Mouse (Mus musculus) heart, postnatal 0 days (tissue): Measurements from ENCODE around the gene Tmem115. TPM values are rescaled to one million over a fixed set of nuclear protein-coding genes. Genes with fewer than 3 reads are reported as not detected.

ENCODE experiments used
- ATAC-seq: fragments of 200-750 bp; cut with Nextera tagmentation; 2 replicates; pipeline ENCODE4 v1.8.0; 2017; ENCODE audit warnings: low read depth, moderate number of reproducible peaks, moderate library complexity; ENCODE audit not compliant: insufficient read depth
- DNase-seq: peaks from one replicate; pipeline ENCODE4 v3.0.0-alpha.2; 2016; ENCODE audit warnings: low spot score
- H3K27ac ChIP-seq: fragments of 300-500 bp; sonication (generic); 2 replicates; pipeline ENCODE4 v1.5.1; 2014; ENCODE audit warnings: low read depth, mild to moderate bottlenecking
- H3K27me3 ChIP-seq: fragments of 300-500 bp; sonication (generic); 2 replicates; pipeline ENCODE4 v1.6.1; 2014; ENCODE audit warnings: low read length, mixed read lengths; ENCODE audit not compliant: control insufficient read depth, insufficient read depth
- H3K36me3 ChIP-seq: fragments of 300-500 bp; sonication (generic); replicated peaks from 2 replicates; pipeline ENCODE4 v1.6.1; 2014; ENCODE audit warnings: low read length, mixed read lengths; ENCODE audit not compliant: control insufficient read depth, insufficient read depth
- H3K4me1 ChIP-seq: fragments of 300-500 bp; sonication (generic); 2 replicates; pipeline ENCODE4 v1.6.1; 2014; ENCODE audit warnings: antibody characterized with exemption; ENCODE audit not compliant: control insufficient read depth, insufficient read depth
- H3K4me2 ChIP-seq: fragments of 300-500 bp; sonication (generic); 2 replicates; pipeline ENCODE4 v1.6.1; 2014; ENCODE audit warnings: low read depth, mild to moderate bottlenecking, low read length, moderate library complexity
- H3K4me3 ChIP-seq: fragments of 300-500 bp; sonication (generic); 2 replicates; pipeline ENCODE4 v1.5.1; 2014; ENCODE audit warnings: low read depth, low read length
- H3K9ac ChIP-seq: fragments of 300-500 bp; sonication (generic); replicated peaks from 2 replicates; pipeline ENCODE4 v1.6.1; 2014; ENCODE audit warnings: low read depth, low read length, mixed read lengths
- H3K9me3 ChIP-seq: fragments of 300-500 bp; sonication (generic); replicated peaks from 2 replicates; pipeline ENCODE4 v1.6.1; 2016; ENCODE audit warnings: low read length; ENCODE audit not compliant: control insufficient read depth
- CTCF ChIP-seq: IDR thresholded peaks from 2 replicates; pipeline ENCODE4 v1.5.1; 2016; ENCODE audit warnings: antibody characterized with exemption, control low read depth, low read depth
- EP300 ChIP-seq: IDR thresholded peaks from 2 replicates; pipeline ENCODE4 v1.6.1; 2016; ENCODE audit warnings: antibody characterized with exemption, low read depth
- WGBS: fragments of 180-500 bp; shearing (Covaris S2); extraction: QIAGEN DNeasy Blood & Tissue Kit; methylation state at CpG from one replicate; pipeline ENCODE4 v1.1.7; 2014; 5-methylcytosine and 5-hydroxymethylcytosine counted together
- polyA plus RNA-seq: library from polyadenylated mRNA; unstranded; fragments of >200 nt; fragmentation: Nextera tagmentation; extraction: Ambion mirVana; gene quantifications from 2 replicates; pipeline ENCODE4 v1.2.1, GENCODE M21; 2015
- total RNA-seq: library from RNA; depleted of rRNA; stranded (reverse); fragments of >200 nt; gene quantifications from 2 replicates; pipeline ENCODE4 v1.2.3, GENCODE M21; 2014; ENCODE audit warnings: low replicate concordance; rRNA removed

The Tmem115 gene
- total and polyA plus RNA-seq, 2 experiments from 2014 or later: 26.7 to 33.4 TPM

DNA sequence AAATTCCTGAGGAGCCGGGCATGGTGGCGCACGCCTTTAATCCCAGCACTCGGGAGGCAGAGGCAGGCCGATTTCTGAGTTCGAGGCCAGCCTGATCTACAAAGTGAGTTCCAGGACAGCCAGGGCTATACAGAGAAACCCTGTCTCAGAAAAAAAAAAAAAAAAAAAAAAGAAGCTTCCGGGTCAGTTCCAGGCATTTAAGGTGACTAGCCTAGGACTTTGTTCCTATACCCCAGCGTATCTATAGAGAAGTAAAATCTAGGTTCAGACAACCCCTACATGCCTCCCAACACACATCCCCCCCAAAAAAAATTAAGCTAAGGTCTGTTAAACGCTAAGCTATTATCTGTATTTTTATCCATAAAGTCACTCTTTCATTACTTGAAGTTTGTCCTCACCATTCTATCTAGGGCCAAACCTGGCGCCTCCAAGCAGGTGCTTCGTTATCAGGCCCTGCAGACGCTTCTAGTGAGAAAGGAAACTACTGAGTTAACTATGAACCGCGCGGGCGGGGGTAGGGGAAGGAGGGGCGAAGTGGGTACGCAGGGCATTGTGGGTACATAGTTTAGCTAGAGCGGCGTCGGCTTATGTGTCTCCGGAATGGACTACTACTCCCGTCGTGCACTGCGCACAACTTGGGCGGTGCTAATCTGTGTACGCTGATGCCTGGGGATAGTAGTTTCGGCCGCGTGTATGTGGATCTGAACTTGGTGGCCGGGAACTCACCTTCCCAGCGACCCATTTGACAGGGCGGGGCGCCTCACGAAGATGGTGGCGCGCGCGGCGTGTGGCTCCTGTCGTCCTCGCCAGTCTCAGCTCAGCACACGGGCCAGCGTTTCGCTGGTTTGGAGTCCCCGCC, 53.5 kb downstream of the Tmem115 start, which contains the start of gene Ifrd2:
Gene Ifrd2, plus strand, starts transcription at position 669 of the 859 bp plus-strand sequence.
- H3K4me1 ChIP-seq: peaks cover 19% of the 10 kb centered on the region

GRCm38 (mm10) chr9:107587833-107588639, 54.3 kb downstream of the Tmem115 start:
- no peak for TF ChIP-seq EP300
- no peak for TF ChIP-seq CTCF
- DNase-seq: peak; percentile 52
- no peaks in the 10 kb centered on the region for H3K9me3 ChIP-seq
- peak; percentile 19 for ATAC-seq
- peak overlapping the region; percentile 68 for H3K4me3 ChIP-seq
- H3K4me2 ChIP-seq: peak overlapping the region; percentile 70
- no peaks in the 10 kb centered on the region for H3K27me3 ChIP-seq
- peak overlapping the region; percentile 63 for H3K27ac ChIP-seq
- WGBS: 2% methylated on average over 33 of the region's 33 CpGs
- H3K9ac ChIP-seq: peak overlapping the region; percentile 61
- peaks cover 40% of the 10 kb centered on the region for H3K36me3 ChIP-seq
- H3K4me1 ChIP-seq: peaks cover 27% of the 10 kb centered on the region

More for the DNA sequence above, 53.5 kb downstream of the Tmem115 start, which contains the start of gene Ifrd2:
- 9% methylated on average over 46 of the region's 46 CpGs for WGBS
- Histone ChIP-seq H3K9ac (peak within 1 kb of the TSS; percentile 61), H3K27ac (peak within 1 kb of the TSS; percentile 63), H3K4me3 (peak within 1 kb of the TSS; percentile 68), H3K36me3 (peaks cover 37% of the 10 kb centered on the region), H3K4me2 (peak within 1 kb of the TSS; percentile 70), H3K27me3 (no peaks in the 10 kb centered on the region), H3K9me3 (no peaks in the 10 kb centered on the region)
- no peak for TF ChIP-seq CTCF
- TF ChIP-seq EP300: peak; percentile 43; the same call in 1 of the 2 replicates
- DNase-seq (peak; percentile 99), ATAC-seq (peak; percentile 96)

Other genes starting within 250 kb of the Tmem115 start
- gene Mapkapk3, start 244.1 kb upstream of the Tmem115 start, total RNA-seq: 14.8 and 24.0 TPM in 2 replicates
- gene Mapkapk3, start 244.1 kb upstream of the Tmem115 start, polyA plus RNA-seq: 13.0 and 15.1 TPM in 2 replicates
- gene Cish, start 237.9 kb upstream of the Tmem115 start, total RNA-seq: 44.8 and 62.6 TPM in 2 replicates
- 136 and 149 TPM in 2 replicates for gene Cish, start 237.9 kb upstream of the Tmem115 start, polyA plus RNA-seq
- gene Hemk1, start 195.6 kb upstream of the Tmem115 start, total RNA-seq: 4.8 and 28.7 TPM in 2 replicates
- gene Hemk1, start 195.6 kb upstream of the Tmem115 start, polyA plus RNA-seq: 12.3 and 15.3 TPM in 2 replicates
- 1.1 and 11.0 TPM in 2 replicates for gene 6430571L13Rik, start 193.3 kb upstream of the Tmem115 start, total RNA-seq
- 3.1 and 3.3 TPM in 2 replicates for gene 6430571L13Rik, start 193.3 kb upstream of the Tmem115 start, polyA plus RNA-seq
- gene Cacna2d2, start 134.3 kb upstream of the Tmem115 start, total RNA-seq: 30.6 and 34.8 TPM in 2 replicates
- gene Cacna2d2, start 134.3 kb upstream of the Tmem115 start, polyA plus RNA-seq: 1.1 and 1.3 TPM in 2 replicates
- 13.4 and 22.1 TPM in 2 replicates for gene Cyb561d2, start 8.2 kb downstream of the Tmem115 start, total RNA-seq
- gene Cyb561d2, start 8.2 kb downstream of the Tmem115 start, polyA plus RNA-seq: 14.3 and 16.9 TPM in 2 replicates
- 42.3 and 56.4 TPM in 2 replicates for gene Nprl2, start 8.3 kb downstream of the Tmem115 start, total RNA-seq
- gene Nprl2, start 8.3 kb downstream of the Tmem115 start, polyA plus RNA-seq: 22.5 and 23.2 TPM in 2 replicates
- not detected in 2 replicates for gene Zmynd10, start 13.4 kb downstream of the Tmem115 start, total RNA-seq
- 0.25 and 0.49 TPM in 2 replicates for gene Zmynd10, start 13.4 kb downstream of the Tmem115 start, polyA plus RNA-seq
- 28.7 and 39.0 TPM in 2 replicates for gene Rassf1, start 17.6 kb downstream of the Tmem115 start, total RNA-seq
- gene Rassf1, start 17.6 kb downstream of the Tmem115 start, polyA plus RNA-seq: 34.4 and 35.1 TPM in 2 replicates
- 38.6 and 51.2 TPM in 2 replicates for gene Tusc2, start 29.3 kb downstream of the Tmem115 start, total RNA-seq
- gene Tusc2, start 29.3 kb downstream of the Tmem115 start, polyA plus RNA-seq: 37.0 and 38.8 TPM in 2 replicates
- 67.8 and 97.3 TPM in 2 replicates for gene Hyal2, start 34.0 kb downstream of the Tmem115 start, total RNA-seq
- 58.6 and 60.5 TPM in 2 replicates for gene Hyal2, start 34.0 kb downstream of the Tmem115 start, polyA plus RNA-seq
- 14.0 and 21.3 TPM in 2 replicates for gene Hyal1, start 43.0 kb downstream of the Tmem115 start, total RNA-seq
- 5.7 and 6.0 TPM in 2 replicates for gene Hyal1, start 43.0 kb downstream of the Tmem115 start, polyA plus RNA-seq
- 28.4 and 58.8 TPM in 2 replicates for gene Naa80, start 44.9 kb downstream of the Tmem115 start, total RNA-seq
- 14.5 and 17.5 TPM in 2 replicates for gene Naa80, start 44.9 kb downstream of the Tmem115 start, polyA plus RNA-seq
- gene Hyal3, start 46.9 kb downstream of the Tmem115 start, total RNA-seq: 0.65 and 0.66 TPM in 2 replicates
- gene Hyal3, start 46.9 kb downstream of the Tmem115 start, polyA plus RNA-seq: 0.29 and 0.44 TPM in 2 replicates
- 22.3 and 31.2 TPM in 2 replicates for gene Ifrd2, start 53.7 kb downstream of the Tmem115 start, total RNA-seq
- gene Ifrd2, start 53.7 kb downstream of the Tmem115 start, polyA plus RNA-seq: 28.6 and 33.6 TPM in 2 replicates
- 21.0 and 34.9 TPM in 2 replicates for gene Sema3b, start 75.3 kb downstream of the Tmem115 start, total RNA-seq
- gene Sema3b, start 75.3 kb downstream of the Tmem115 start, polyA plus RNA-seq: 8.9 and 9.1 TPM in 2 replicates
- gene Gnai2, start 101.4 kb downstream of the Tmem115 start, total RNA-seq: 472 and 473 TPM in 2 replicates
- 291 and 295 TPM in 2 replicates for gene Gnai2, start 101.4 kb downstream of the Tmem115 start, polyA plus RNA-seq
- 8.9 and 16.9 TPM in 2 replicates for gene Slc38a3, start 135.6 kb downstream of the Tmem115 start, total RNA-seq
- gene Slc38a3, start 135.6 kb downstream of the Tmem115 start, polyA plus RNA-seq: 2.7 and 4.0 TPM in 2 replicates
- not detected in 2 replicates for gene Gnat1, start 145.8 kb downstream of the Tmem115 start, total RNA-seq
- 0.25 and 0.33 TPM in 2 replicates for gene Gnat1, start 145.8 kb downstream of the Tmem115 start, polyA plus RNA-seq
- gene Sema3f, start 176.5 kb downstream of the Tmem115 start, total RNA-seq: 38.4 and 59.5 TPM in 2 replicates
- 2.6 and 2.7 TPM in 2 replicates for gene Sema3f, start 176.5 kb downstream of the Tmem115 start, polyA plus RNA-seq
- 53.5 and 90.6 TPM in 2 replicates for gene Rbm5, start 237.1 kb downstream of the Tmem115 start, total RNA-seq
- 81.7 and 88.9 TPM in 2 replicates for gene Rbm5, start 237.1 kb downstream of the Tmem115 start, polyA plus RNA-seq